Mouse (Mus musculus) myocyte (in vitro differentiated cells): Measurements from ENCODE around the gene Psmd1. TPM values are rescaled to one million over a fixed set of nuclear protein-coding genes. Genes with fewer than 3 reads are reported as not detected.

ENCODE experiments used
- H3K27me3 ChIP-seq: one replicate; pipeline ENCODE4 v1.6.1; 2011; ENCODE audit not compliant: control insufficient read depth, insufficient read depth, insufficient read length
- H3K36me3 ChIP-seq: one replicate; pipeline ENCODE4 v1.6.1; 2011; ENCODE audit not compliant: control insufficient read depth, insufficient read depth
- H3K4me2 ChIP-seq: one replicate; pipeline ENCODE4 v1.6.1; 2011; ENCODE audit warnings: low read depth, control low read depth
- H3K4me3 ChIP-seq: one replicate; pipeline ENCODE4 v1.5.1; 2011; ENCODE audit warnings: mild to moderate bottlenecking, control low read depth, moderate library complexity
- H3K79me2 ChIP-seq: one replicate; pipeline ENCODE4 v1.6.1; 2011; ENCODE audit not compliant: control insufficient read depth, insufficient read depth
- H3ac ChIP-seq: one replicate; pipeline ENCODE4 v1.6.1; 2011; ENCODE audit not compliant: control insufficient read depth, insufficient read length
- CEBPB ChIP-seq: IDR thresholded peaks from 2 replicates; pipeline ENCODE4 v1.6.1; 2011; ENCODE audit warnings: mild to moderate bottlenecking, moderate library complexity; ENCODE audit not compliant: poor library complexity, insufficient read depth, severe bottlenecking
- E2F4 ChIP-seq: IDR thresholded peaks from one replicate; pipeline ENCODE4 v1.6.1; 2011; ENCODE audit warnings: mild to moderate bottlenecking, control low read depth, moderate library complexity; ENCODE audit not compliant: insufficient read depth
- MAX ChIP-seq: IDR thresholded peaks from one replicate; pipeline ENCODE4 v1.6.1; 2011; ENCODE audit warnings: low read depth, mild to moderate bottlenecking, control low read depth
- MYOD1 ChIP-seq, 3 experiments: IDR thresholded peaks; one replicate each; pipeline ENCODE4 v1.6.1; 2011; ENCODE audit warnings: control low read depth in 2 of 3, low read depth in 2 of 3, mild to moderate bottlenecking in 2 of 3, moderate library complexity in 1 of 3; ENCODE audit not compliant: insufficient read length in 2 of 3, control insufficient read depth in 1 of 3
- MYOG ChIP-seq, 3 experiments: IDR thresholded peaks; one replicate each; pipeline ENCODE4 v1.6.1; 2011; ENCODE audit warnings: control low read depth in 2 of 3, low read depth in 2 of 3, mild to moderate bottlenecking in 2 of 3; ENCODE audit not compliant: insufficient read length in 2 of 3, control insufficient read depth in 1 of 3, insufficient read depth in 1 of 3
- POLR2A ChIP-seq: IDR thresholded peaks from one replicate; pipeline ENCODE4 v1.6.1; 2011; ENCODE audit warnings: low read depth, mild to moderate bottlenecking, control low read depth, moderate library complexity; ENCODE audit not compliant: insufficient read length
- POLR2AphosphoS2 ChIP-seq: IDR thresholded peaks from one replicate; pipeline ENCODE4 v1.6.1; 2011; ENCODE audit warnings: low read depth, control low read depth; ENCODE audit not compliant: insufficient read length
- REST ChIP-seq: IDR thresholded peaks from one replicate; pipeline ENCODE4 v1.6.1; 2011; ENCODE audit warnings: mild to moderate bottlenecking, control low read depth, moderate library complexity; ENCODE audit not compliant: insufficient read depth, insufficient read length
- SRF ChIP-seq: IDR thresholded peaks from one replicate; pipeline ENCODE4 v1.6.1; 2011; ENCODE audit warnings: low read depth; ENCODE audit not compliant: control insufficient read depth, insufficient read length
- TCF12 ChIP-seq: IDR thresholded peaks from one replicate; pipeline ENCODE4 v1.6.1; 2011; ENCODE audit warnings: mild to moderate bottlenecking, control low read depth; ENCODE audit not compliant: poor library complexity, insufficient read depth, severe bottlenecking
- TCF3 ChIP-seq: IDR thresholded peaks from one replicate; pipeline ENCODE4 v1.6.1; 2011; ENCODE audit warnings: low read depth, control low read depth; ENCODE audit not compliant: insufficient read length
- USF1 ChIP-seq: IDR thresholded peaks from one replicate; pipeline ENCODE4 v1.6.1; 2011; ENCODE audit warnings: low read depth, mild to moderate bottlenecking, control low read depth, moderate library complexity
- polyA plus RNA-seq: library from polyadenylated mRNA; unstranded; fragments of >200 nt; fragmentation: generic; extraction: Trizol; gene quantifications from one replicate; pipeline ENCODE4 v1.2.1, GENCODE M21; 2012; ENCODE audit warnings: missing spikeins

Psmd1 gene
- polyA plus RNA-seq, 1 experiment: 97.2 TPM

GRCm38 (mm10) chr1:86135315-86135714, 71.1 kb downstream of the Psmd1 start:
- no peak overlapping the region for H3K4me2 ChIP-seq
- no peaks in the 10 kb centered on the region for H3K79me2 ChIP-seq
- peaks cover 54% of the 10 kb centered on the region for H3K36me3 ChIP-seq
- no peak overlapping the region for H3ac ChIP-seq
- H3K4me3 ChIP-seq: no peak overlapping the region
- H3K27me3 ChIP-seq: no peaks in the 10 kb centered on the region
- TF ChIP-seq TCF12 (no peak), USF1 (no peak)

- no peak overlapping the region for H3ac ChIP-seq
- no peak overlapping the region for H3K4me2 ChIP-seq
- H3K4me3 ChIP-seq: no peak overlapping the region
- H3K79me2 ChIP-seq: no peaks in the 10 kb centered on the region
- H3K27me3 ChIP-seq: no peaks in the 10 kb centered on the region
- H3K36me3 ChIP-seq: peaks cover 23% of the 10 kb centered on the region
- TF ChIP-seq E2F4: no peak
- no peak for TF ChIP-seq POLR2AphosphoS2
- no peak for TF ChIP-seq POLR2A
- TF ChIP-seq SRF: no peak
- TF ChIP-seq MAX: no peak
- no peak for TF ChIP-seq CEBPB
- TF ChIP-seq TCF3: no peak
- TF ChIP-seq REST: no peak
- TF ChIP-seq MYOG (IDR thresholded peaks at IDR 0.05; ENCODE audit: control insufficient read depth in 1 of 3, insufficient read depth in 1 of 3, insufficient read length in 2 of 3, low read depth in 2 of 3): no peak
- TF ChIP-seq USF1: no peak
- no peak for TF ChIP-seq TCF12
- no peak for TF ChIP-seq MYOD1 (IDR thresholded peaks at IDR 0.05; ENCODE audit: control insufficient read depth in 1 of 3, insufficient read length in 2 of 3, low read depth in 2 of 3)
Observed at GRCm38 (mm10) chr1:86141081-86141480, 76.9 kb downstream of the Psmd1 start.

GRCm38 (mm10) chr1:86143165-86143564, 79.0 kb downstream of the Psmd1 start:
- Histone ChIP-seq H3K4me3 (no peak overlapping the region), H3K4me2 (no peak overlapping the region), H3K36me3 (peaks cover 14% of the 10 kb centered on the region), H3ac (no peak overlapping the region), H3K79me2 (no peaks in the 10 kb centered on the region), H3K27me3 (no peaks in the 10 kb centered on the region)
- TF ChIP-seq USF1 (no peak), MAX (no peak), MYOG (IDR thresholded peaks at IDR 0.05; ENCODE audit: control insufficient read depth in 1 of 3, insufficient read depth in 1 of 3, insufficient read length in 2 of 3, low read depth in 2 of 3) (no peak), MYOD1 (IDR thresholded peaks at IDR 0.05; ENCODE audit: control insufficient read depth in 1 of 3, insufficient read length in 2 of 3, low read depth in 2 of 3) (no peak), POLR2A (no peak)

- Histone ChIP-seq H3K4me2 (no peak overlapping the region), H3K79me2 (no peaks in the 10 kb centered on the region), H3K4me3 (no peak overlapping the region), H3K27me3 (no peaks in the 10 kb centered on the region), H3K36me3 (peaks cover 11% of the 10 kb centered on the region), H3ac (no peak overlapping the region)
- TF ChIP-seq MAX (no peak), E2F4 (no peak), TCF12 (no peak), REST (no peak), POLR2A (no peak), SRF (no peak), MYOD1 (IDR thresholded peaks at IDR 0.05; ENCODE audit: control insufficient read depth in 1 of 3, insufficient read length in 2 of 3, low read depth in 2 of 3) (no peak), CEBPB (no peak), POLR2AphosphoS2 (no peak), MYOG (IDR thresholded peaks at IDR 0.05; ENCODE audit: control insufficient read depth in 1 of 3, insufficient read depth in 1 of 3, insufficient read length in 2 of 3, low read depth in 2 of 3) (no peak), USF1 (no peak)
Observed at GRCm38 (mm10) chr1:86144001-86144944, 80.1 kb downstream of the Psmd1 start.

GRCm38 (mm10) chr1:86146293-86146692, 82.1 kb downstream of the Psmd1 start:
- no peak for TF ChIP-seq MAX
- no peak for TF ChIP-seq TCF3
- no peak for TF ChIP-seq SRF
- no peak for TF ChIP-seq E2F4
- TF ChIP-seq REST: no peak
- no peak for TF ChIP-seq TCF12
- TF ChIP-seq USF1: no peak
- no peak for TF ChIP-seq MYOD1 (IDR thresholded peaks at IDR 0.05; ENCODE audit: control insufficient read depth in 1 of 3, insufficient read length in 2 of 3, low read depth in 2 of 3)
- no peak for TF ChIP-seq POLR2A
- TF ChIP-seq CEBPB: no peak
- TF ChIP-seq MYOG (IDR thresholded peaks at IDR 0.05; ENCODE audit: control insufficient read depth in 1 of 3, insufficient read depth in 1 of 3, insufficient read length in 2 of 3, low read depth in 2 of 3): no peak
- TF ChIP-seq POLR2AphosphoS2: no peak
- H3K4me3 ChIP-seq: no peak overlapping the region
- H3K4me2 ChIP-seq: peak overlapping the region; percentile 13
- H3K27me3 ChIP-seq: no peaks in the 10 kb centered on the region
- no peak overlapping the region for H3ac ChIP-seq
- H3K36me3 ChIP-seq: no peaks in the 10 kb centered on the region
- H3K79me2 ChIP-seq: no peaks in the 10 kb centered on the region
